Mouse (Mus musculus): ENCODE results near the gene Dmkn. TPM values are rescaled to one million over a fixed set of nuclear protein-coding genes. Genes with fewer than 3 reads are reported as not detected.
A peak's percentile ranks its signal among the peaks of the same experiment; 100 is the strongest.
"Not testable (repeated sequence)": the region's sequence is repeated elsewhere in the genome, so short reads cannot be mapped to it uniquely, and the experiment has no call there.

The Dmkn gene
- polyA plus RNA-seq, 1 experiment from 2014 or later: 0.38 TPM

DNA sequence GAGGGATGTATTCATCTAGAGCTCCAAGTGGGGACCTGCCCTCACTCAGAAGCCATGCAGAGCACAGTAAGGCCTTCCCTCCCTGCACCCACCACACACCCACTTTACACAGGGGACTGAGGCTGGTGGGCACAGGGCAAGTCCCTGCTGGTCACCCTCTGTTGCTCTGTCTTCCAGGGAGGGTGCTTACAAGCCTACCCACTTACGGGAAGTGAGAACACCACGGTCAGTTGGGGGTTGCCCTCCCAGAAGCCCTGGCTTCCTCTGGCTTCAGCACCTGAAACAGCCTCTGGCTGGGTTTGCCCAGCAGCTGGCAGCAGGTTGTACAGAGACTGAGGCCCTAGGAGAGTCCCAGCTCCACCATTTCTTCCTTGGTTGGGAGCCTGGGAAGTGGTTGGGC is 21.0 kb upstream of the Dmkn start:
- not testable (repeated sequence) for H3K9ac ChIP-seq; ATAC-seq (ENCODE audit: low FRiP score, low read depth); H3K4me2 ChIP-seq (replicated peaks); H3K4me1 ChIP-seq; H3K27ac ChIP-seq; H3K4me3 ChIP-seq; H3K9me3 ChIP-seq; H3K27me3 ChIP-seq (replicated peaks)
- peaks cover 25% of the 10 kb centered on the region for H3K36me3 ChIP-seq
- WGBS: 92% methylated on average over 2 of the region's 2 CpGs

DNA sequence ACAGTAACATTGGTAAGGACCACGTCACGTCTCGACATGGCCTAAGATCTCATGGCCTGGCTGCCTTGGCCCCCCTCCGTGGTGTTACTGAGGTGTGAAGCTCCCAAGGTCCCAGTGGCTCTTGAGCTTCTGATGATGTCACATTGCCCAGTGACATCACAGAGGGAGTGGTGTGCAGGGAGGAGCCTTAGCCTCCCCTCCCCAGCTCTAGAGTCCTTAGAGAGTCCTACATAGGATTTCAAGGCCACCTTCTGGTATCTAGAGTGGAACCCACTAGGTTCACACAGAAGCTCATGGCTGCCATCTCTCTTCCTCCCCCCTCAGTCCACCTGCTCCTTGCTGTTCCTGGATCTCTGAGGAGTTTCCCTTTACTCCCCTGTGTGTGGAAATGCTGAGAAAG is 19.9 kb upstream of the Dmkn start, which contains the start of gene Gapdhs:
Gapdhs (minus strand) TSS at position 65 of the 400 bp plus-strand sequence.
- not testable (repeated sequence) for H3K4me2 ChIP-seq (replicated peaks); H3K27ac ChIP-seq; H3K9ac ChIP-seq; H3K4me3 ChIP-seq; ATAC-seq (ENCODE audit: low FRiP score, low read depth); H3K27me3 ChIP-seq (replicated peaks); H3K9me3 ChIP-seq; H3K4me1 ChIP-seq
- peaks cover 18% of the 10 kb centered on the region for H3K36me3 ChIP-seq
- WGBS: 90% methylated on average over 4 of the region's 4 CpGs

DNA sequence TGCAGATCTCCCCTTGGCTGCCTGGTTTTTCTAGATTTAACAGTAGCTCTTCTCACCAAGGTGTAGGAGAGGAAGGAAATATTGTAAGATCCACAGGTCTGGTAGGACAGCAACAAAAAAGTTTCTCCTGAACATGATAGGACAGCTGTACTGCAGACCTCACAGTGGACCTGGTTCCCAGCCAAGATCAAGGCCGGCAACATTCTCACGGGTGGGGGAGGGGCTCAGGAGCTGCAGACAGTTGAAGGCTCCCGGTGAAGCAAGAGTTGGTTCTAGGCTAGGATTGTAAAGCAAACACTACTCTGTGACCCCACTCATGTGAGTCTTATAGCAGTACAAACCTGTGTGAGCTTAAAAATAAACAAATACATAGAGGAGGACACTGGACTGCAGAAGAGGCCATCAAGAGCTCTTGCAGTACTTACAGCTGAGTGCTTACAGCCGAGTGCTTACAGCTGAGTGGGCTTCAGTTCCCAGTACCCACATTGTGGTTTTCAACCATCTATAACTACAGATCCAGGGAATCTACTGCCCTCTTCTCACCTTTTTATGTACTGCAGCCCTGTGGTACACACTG is 19.4 kb upstream of the Dmkn start:
- no peak for ATAC-seq (ENCODE audit: low FRiP score, low read depth)

DNA sequence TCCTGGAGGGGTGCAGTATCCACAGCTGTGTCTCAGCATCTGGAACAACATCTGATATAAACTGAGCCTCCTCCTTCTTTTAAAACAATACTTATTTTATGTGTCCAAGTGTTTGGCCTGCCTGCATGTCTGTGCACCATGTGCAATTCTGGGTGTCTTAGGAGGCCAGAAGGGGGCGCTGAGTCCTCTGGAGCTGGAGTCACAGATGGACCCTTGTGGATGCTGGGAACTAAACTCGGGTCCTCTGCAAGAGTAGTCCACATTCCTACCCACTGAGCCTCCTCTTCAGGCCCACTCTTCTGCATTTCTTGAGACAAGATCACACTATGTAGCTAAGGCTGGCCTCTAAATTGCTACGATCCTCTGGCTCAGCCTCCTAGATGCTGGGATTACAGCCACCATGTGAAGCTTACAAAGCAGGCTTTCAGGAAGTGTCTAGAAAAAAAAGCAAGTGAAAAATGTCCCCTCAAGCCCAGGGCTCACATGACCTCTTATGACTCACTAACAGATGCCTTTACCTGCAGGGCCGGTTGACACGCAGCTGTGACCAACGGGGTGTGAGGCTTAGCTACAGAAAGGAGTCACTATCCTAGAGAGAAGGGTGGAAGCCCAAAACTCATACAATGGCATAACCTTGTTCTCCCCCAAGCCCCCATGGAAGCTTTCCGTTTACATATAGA is 15.9 kb upstream of the Dmkn start:
- Histone ChIP-seq H3K9ac (no peak overlapping the region), H3K4me2 (replicated peaks) (no peak overlapping the region), H3K4me3 (no peak overlapping the region), H3K36me3 (0 out of 2 replicates have a peak, but pooled peaks cover 4% of the 10 kb centered on the region), H3K9me3 (no peaks in the 10 kb centered on the region), H3K27me3 (replicated peaks) (no peaks in the 10 kb centered on the region), H3K27ac (no peak overlapping the region), H3K4me1 (no peaks in the 10 kb centered on the region)
- ATAC-seq (ENCODE audit: low FRiP score, low read depth): no peak
- WGBS: 87% methylated on average over 7 of the region's 7 CpGs

More for the DNA sequence above, 19.4 kb upstream of the Dmkn start:
- H3K27me3 ChIP-seq (replicated peaks): no peaks in the 10 kb centered on the region
- H3K36me3 ChIP-seq: peaks cover 18% of the 10 kb centered on the region
- no peak overlapping the region for H3K4me2 ChIP-seq (replicated peaks)
- H3K27ac ChIP-seq: no peak overlapping the region
- no peak overlapping the region for H3K9ac ChIP-seq
- 54% methylated on average over 4 of the region's 4 CpGs for WGBS
- H3K4me3 ChIP-seq: no peak overlapping the region
- no peaks in the 10 kb centered on the region for H3K4me1 ChIP-seq
- H3K9me3 ChIP-seq: no peaks in the 10 kb centered on the region

DNA sequence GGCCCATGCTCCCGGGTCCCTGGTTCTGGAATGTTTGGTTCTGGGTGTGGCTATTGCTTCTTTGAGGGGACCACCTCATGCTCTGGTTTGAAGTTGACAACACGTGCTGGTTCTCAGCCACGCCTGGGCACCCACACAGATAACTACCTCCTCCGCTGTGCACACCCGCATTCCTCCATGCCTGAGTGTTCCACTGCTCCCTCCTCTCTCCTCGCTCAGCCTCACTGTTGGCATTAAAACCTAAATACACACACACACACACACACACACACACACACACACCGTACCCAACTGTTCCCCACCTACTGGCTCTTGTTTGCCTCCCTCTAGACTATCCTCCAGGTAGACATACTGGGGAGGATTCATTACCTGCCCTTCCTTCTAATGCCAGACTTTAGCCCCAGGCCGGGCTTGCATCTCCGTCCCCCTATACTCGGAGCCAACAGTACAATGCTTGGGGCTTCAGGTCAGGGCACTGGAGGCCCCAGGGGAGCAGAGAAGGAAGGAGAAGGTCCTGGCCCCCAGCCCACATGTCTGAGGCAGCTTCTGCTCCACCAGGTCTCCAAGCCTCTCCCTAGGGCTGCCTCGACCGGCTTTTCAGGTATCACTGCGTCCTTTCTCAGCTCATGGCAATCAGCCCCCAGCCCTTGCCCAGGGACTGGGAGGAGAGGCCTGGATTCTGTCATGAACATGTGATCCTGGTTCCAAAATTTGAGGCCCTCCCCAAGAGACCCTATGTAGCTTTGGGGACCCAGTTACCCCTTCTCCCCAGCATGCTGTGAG is 13.5 kb upstream of the Dmkn start:
- 88% methylated on average over 13 of the region's 13 CpGs for WGBS
- H3K27ac ChIP-seq: no peak overlapping the region
- no peak overlapping the region for H3K9ac ChIP-seq
- H3K36me3 ChIP-seq: peaks cover 14% of the 10 kb centered on the region
- H3K9me3 ChIP-seq: 0 out of 2 replicates have a peak, but pooled peaks cover 6% of the 10 kb centered on the region
- H3K4me3 ChIP-seq: no peak overlapping the region
- H3K4me2 ChIP-seq (replicated peaks): no peak overlapping the region
- ATAC-seq (ENCODE audit: low FRiP score, low read depth): no peak
- H3K4me1 ChIP-seq: no peaks in the 10 kb centered on the region
- no peaks in the 10 kb centered on the region for H3K27me3 ChIP-seq (replicated peaks)

DNA sequence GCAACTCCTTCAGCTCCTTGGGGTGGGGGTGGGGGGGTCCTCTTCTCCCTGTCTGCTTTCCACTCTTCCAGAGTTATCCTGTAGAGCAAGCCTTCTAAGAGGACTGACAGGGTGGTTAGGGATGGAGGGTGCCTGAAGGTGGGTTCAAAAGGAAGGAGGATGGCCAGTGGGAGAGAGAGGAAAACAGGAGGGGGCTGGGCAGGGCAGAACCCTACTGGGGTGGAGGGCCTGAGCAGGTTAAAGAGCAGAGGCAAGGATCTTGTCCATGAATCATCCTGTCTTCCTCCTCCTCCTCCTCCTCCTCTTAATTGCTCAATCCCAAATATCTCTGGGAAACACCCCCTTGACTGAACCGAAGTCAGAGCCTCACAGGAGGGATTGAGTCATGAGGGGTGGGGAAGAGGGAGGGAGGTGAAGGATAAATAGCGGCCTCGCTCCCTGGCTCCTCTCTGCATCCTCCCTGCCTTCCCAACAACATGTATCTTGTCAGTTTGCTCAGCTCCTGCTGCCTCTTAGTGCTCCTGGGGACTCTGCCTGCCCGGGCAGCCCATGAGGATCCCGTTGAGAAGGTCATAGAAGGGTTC is 12.4 kb upstream of the Dmkn start, which contains the start of gene Sbsn:
Sbsn (plus strand) TSS at position 386 of the 584 bp plus-strand sequence.
- H3K4me2 ChIP-seq (replicated peaks): no peak within 1 kb of the TSS
- H3K9ac ChIP-seq: no peak within 1 kb of the TSS
- 57% methylated on average over 5 of the region's 5 CpGs for WGBS
- 0 out of 2 replicates have a peak, but pooled peaks cover 7% of the 10 kb centered on the region for H3K9me3 ChIP-seq
- H3K27me3 ChIP-seq (replicated peaks): no peaks in the 10 kb centered on the region
- no peak within 1 kb of the TSS for H3K4me3 ChIP-seq
- no peaks in the 10 kb centered on the region for H3K4me1 ChIP-seq
- peaks cover 25% of the 10 kb centered on the region for H3K36me3 ChIP-seq
- ATAC-seq (ENCODE audit: low FRiP score, low read depth): no peak
- no peak within 1 kb of the TSS for H3K27ac ChIP-seq

DNA sequence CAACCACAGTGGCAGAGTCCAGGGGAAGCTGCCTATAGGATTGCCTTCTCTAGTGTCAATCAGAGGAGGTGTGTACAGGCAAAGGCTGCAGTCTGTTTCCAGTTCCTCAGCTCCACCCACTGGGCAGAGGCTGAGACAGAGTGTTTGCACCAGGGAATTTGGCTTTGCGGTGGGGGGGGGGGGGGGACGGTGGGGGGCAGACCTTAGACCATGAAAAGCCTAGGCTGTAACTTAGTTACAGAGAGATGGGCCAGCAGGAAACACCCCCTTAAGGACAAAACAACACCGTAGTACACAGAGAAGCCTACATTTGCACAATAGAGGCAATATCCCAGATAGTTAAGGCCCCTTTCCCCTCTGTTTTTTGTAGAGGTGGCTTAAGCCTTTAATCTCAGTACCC is 6.6 kb upstream of the Dmkn start:
- no peaks in the 10 kb centered on the region for H3K27me3 ChIP-seq (replicated peaks)
- H3K4me2 ChIP-seq (replicated peaks): no peak overlapping the region
- ATAC-seq (ENCODE audit: low FRiP score, low read depth): no peak
- no peak overlapping the region for H3K9ac ChIP-seq
- WGBS: 67% methylated on average over 3 of the region's 3 CpGs
- no peaks in the 10 kb centered on the region for H3K4me1 ChIP-seq
- 0 out of 2 replicates have a peak, but pooled peaks cover 7% of the 10 kb centered on the region for H3K9me3 ChIP-seq
- H3K4me3 ChIP-seq: no peak overlapping the region
- no peak overlapping the region for H3K27ac ChIP-seq
- H3K36me3 ChIP-seq: peaks cover 27% of the 10 kb centered on the region

DNA sequence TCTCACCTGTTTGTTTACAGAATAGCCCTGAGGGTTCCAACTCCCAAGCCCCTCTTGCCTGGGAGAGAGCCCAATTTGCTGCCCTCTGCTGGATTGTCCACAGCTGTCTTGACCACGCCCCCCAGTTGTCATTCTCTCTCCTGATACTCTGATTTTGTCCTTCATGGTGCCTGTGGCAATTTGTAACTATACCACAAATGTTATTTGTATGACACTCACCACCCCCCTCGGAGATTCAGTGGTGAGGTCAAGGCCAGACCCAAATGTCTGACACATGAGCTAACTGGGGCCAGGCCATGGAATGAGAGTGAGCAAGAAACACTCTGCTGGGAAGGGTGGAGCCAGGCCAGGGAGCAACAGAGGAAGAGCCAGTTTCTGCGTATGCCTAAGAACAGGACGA is 4.7 kb upstream of the Dmkn start:
- Histone ChIP-seq H3K9me3 (0 out of 2 replicates have a peak, but pooled peaks cover 7% of the 10 kb centered on the region), H3K27me3 (replicated peaks) (no peaks in the 10 kb centered on the region), H3K36me3 (peaks cover 25% of the 10 kb centered on the region), H3K27ac (no peak overlapping the region), H3K4me3 (no peak overlapping the region), H3K9ac (no peak overlapping the region), H3K4me2 (replicated peaks) (no peak overlapping the region), H3K4me1 (no peaks in the 10 kb centered on the region)
- ATAC-seq (ENCODE audit: low FRiP score, low read depth): no peak
- WGBS: 41% methylated on average over 4 of the region's 4 CpGs

DNA sequence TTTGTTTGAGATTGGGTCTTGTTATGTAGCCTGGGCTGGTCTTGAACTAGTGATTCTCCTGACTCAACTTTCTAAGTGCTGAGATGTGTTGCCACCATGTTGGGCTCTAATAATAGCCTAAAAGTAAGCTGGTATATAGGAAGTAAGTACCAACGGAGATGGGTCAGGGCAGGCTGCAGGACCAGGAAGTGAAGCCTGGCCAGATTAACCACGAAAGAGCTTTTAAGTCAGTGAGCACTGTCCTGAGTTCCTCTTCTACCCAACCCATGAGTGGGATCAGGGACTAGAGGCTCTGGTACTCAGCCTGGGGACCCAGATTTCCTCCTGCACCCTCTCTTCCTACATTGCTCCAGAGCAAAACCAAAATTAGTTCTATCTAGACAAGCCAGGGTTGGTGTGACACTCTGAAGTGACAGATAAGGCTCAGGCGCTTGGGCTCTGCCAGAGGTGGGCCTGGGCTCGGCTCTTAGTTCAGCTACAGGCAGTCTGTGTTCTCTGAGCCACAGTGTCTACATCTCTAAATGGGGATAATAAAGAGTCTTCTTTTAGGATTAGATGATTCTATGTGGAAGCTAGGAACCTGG is 1.7 kb upstream of the Dmkn start:
- H3K9me3 ChIP-seq: no peaks in the 10 kb centered on the region
- no peak for ATAC-seq (ENCODE audit: low FRiP score, low read depth)
- no peaks in the 10 kb centered on the region for H3K36me3 ChIP-seq
- H3K4me1 ChIP-seq: no peaks in the 10 kb centered on the region
- H3K4me2 ChIP-seq (replicated peaks): no peak overlapping the region
- no peak overlapping the region for H3K27ac ChIP-seq
- no peak overlapping the region for H3K9ac ChIP-seq
- WGBS: 81% methylated on average over 4 of the region's 4 CpGs
- no peaks in the 10 kb centered on the region for H3K27me3 ChIP-seq (replicated peaks)
- no peak overlapping the region for H3K4me3 ChIP-seq

DNA sequence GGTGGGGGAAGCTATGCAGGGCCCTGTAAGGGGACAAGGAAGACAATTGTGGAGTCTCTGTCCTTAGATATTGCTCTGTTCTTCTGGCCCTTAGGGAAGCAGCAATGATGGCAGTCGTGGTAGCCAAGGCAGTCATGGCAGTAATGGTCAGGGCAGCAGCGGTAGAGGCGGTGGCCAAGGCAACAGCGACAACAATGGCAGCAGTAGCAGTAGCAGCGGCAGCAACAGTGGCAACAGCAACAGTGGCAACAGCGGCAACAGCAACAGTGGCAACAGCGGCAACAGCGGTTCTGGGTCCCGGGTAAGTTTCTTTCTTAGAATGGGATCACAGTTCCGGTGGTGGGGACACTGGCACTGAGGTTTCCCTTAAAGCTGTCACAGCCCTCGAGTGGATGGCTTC is 1.6 kb downstream of the Dmkn start:
- H3K27me3 ChIP-seq (replicated peaks): no peaks in the 10 kb centered on the region
- ATAC-seq (ENCODE audit: low FRiP score, low read depth): no peak
- no peaks in the 10 kb centered on the region for H3K9me3 ChIP-seq
- H3K9ac ChIP-seq: no peak overlapping the region
- WGBS: 46% methylated on average over 11 of the region's 11 CpGs
- no peak overlapping the region for H3K27ac ChIP-seq
- H3K36me3 ChIP-seq: no peaks in the 10 kb centered on the region
- H3K4me1 ChIP-seq: no peaks in the 10 kb centered on the region
- H3K4me2 ChIP-seq (replicated peaks): peak overlapping the region; percentile 30
- no peak overlapping the region for H3K4me3 ChIP-seq

DNA sequence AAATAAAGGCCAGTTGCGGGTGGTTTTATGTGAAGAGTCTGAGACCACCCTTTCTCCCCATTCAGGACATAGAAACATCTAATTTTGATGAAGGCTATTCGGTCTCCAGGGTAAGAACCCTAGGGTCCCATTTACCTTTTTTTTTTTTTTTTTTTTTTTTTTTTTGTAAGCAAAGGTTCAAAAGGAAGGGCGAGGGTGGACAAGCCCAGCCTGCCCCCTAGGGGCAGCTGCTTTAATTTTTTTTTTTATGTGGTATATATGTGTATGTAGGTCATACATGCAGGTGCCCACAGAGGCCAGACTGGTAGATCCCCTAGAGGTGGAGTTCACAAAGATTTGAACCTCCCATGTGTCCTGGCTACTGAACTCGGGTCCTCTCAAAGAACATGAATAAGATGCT is 2.9 kb downstream of the Dmkn start:
- no peak for ATAC-seq (ENCODE audit: low FRiP score, low read depth)
- Histone ChIP-seq H3K36me3 (no peaks in the 10 kb centered on the region), H3K4me1 (no peaks in the 10 kb centered on the region), H3K4me3 (no peak overlapping the region), H3K27ac (no peak overlapping the region), H3K9ac (no peak overlapping the region), H3K4me2 (replicated peaks) (no peak overlapping the region), H3K27me3 (replicated peaks) (no peaks in the 10 kb centered on the region; the same call in 1 of the 2 replicates), H3K9me3 (no peaks in the 10 kb centered on the region)
- 88% methylated on average over 4 of the region's 4 CpGs for WGBS

DNA sequence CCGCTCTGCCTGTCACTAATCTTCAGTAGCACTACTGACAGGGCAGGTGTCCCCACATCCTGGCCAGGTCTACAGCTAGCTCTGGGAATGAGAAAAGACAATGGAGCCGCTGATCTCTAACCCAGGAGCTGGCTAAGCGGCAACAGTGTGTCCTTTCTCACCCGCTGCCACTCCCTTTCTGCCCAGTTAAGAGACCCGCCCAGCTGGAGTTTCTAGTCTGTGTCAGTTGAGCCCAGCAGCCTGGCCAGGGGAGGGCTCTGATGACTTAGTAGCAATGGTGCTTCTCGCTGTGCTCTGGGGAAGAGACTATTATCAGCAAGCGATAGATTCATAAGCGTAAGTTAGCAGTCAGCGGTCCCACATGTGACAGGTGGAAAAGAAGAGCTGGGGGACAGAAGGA is 5.7 kb downstream of the Dmkn start:
- WGBS: 42% methylated on average over 9 of the region's 9 CpGs
- no peaks in the 10 kb centered on the region for H3K4me1 ChIP-seq

More for the DNA sequence above, 5.7 kb downstream of the Dmkn start:
- Histone ChIP-seq H3K4me2 (replicated peaks) (no peak overlapping the region), H3K27ac (no peak overlapping the region), H3K36me3 (no peaks in the 10 kb centered on the region), H3K9ac (no peak overlapping the region), H3K9me3 (no peaks in the 10 kb centered on the region; the same call in 1 of the 2 replicates), H3K4me3 (no peak overlapping the region), H3K27me3 (replicated peaks) (no peaks in the 10 kb centered on the region; the same call in 1 of the 2 replicates)
- ATAC-seq (ENCODE audit: low FRiP score, low read depth): no peak
